Mouse (Mus musculus) myocyte (in vitro differentiated cells): ENCODE results near the gene Fkbp1a. TPM values are rescaled to one million over a fixed set of nuclear protein-coding genes. Genes with fewer than 3 reads are reported as not detected.

Experiments
- H3K27me3 ChIP-seq: one replicate; pipeline ENCODE4 v1.6.1; 2011; ENCODE audit not compliant: control insufficient read depth, insufficient read depth, insufficient read length
- H3K36me3 ChIP-seq: one replicate; pipeline ENCODE4 v1.6.1; 2011; ENCODE audit not compliant: control insufficient read depth, insufficient read depth
- H3K4me2 ChIP-seq: one replicate; pipeline ENCODE4 v1.6.1; 2011; ENCODE audit warnings: low read depth, control low read depth
- H3K4me3 ChIP-seq: one replicate; pipeline ENCODE4 v1.5.1; 2011; ENCODE audit warnings: mild to moderate bottlenecking, control low read depth, moderate library complexity
- H3K79me2 ChIP-seq: one replicate; pipeline ENCODE4 v1.6.1; 2011; ENCODE audit not compliant: control insufficient read depth, insufficient read depth
- H3ac ChIP-seq: one replicate; pipeline ENCODE4 v1.6.1; 2011; ENCODE audit not compliant: control insufficient read depth, insufficient read length
- CEBPB ChIP-seq: IDR thresholded peaks from 2 replicates; pipeline ENCODE4 v1.6.1; 2011; ENCODE audit warnings: mild to moderate bottlenecking, moderate library complexity; ENCODE audit not compliant: poor library complexity, insufficient read depth, severe bottlenecking
- E2F4 ChIP-seq: IDR thresholded peaks from one replicate; pipeline ENCODE4 v1.6.1; 2011; ENCODE audit warnings: mild to moderate bottlenecking, control low read depth, moderate library complexity; ENCODE audit not compliant: insufficient read depth
- MAX ChIP-seq: IDR thresholded peaks from one replicate; pipeline ENCODE4 v1.6.1; 2011; ENCODE audit warnings: low read depth, mild to moderate bottlenecking, control low read depth
- MYOD1 ChIP-seq, 3 experiments: IDR thresholded peaks; one replicate each; pipeline ENCODE4 v1.6.1; 2011; ENCODE audit warnings: control low read depth in 2 of 3, low read depth in 2 of 3, mild to moderate bottlenecking in 2 of 3, moderate library complexity in 1 of 3; ENCODE audit not compliant: insufficient read length in 2 of 3, control insufficient read depth in 1 of 3
- MYOG ChIP-seq, 3 experiments: IDR thresholded peaks; one replicate each; pipeline ENCODE4 v1.6.1; 2011; ENCODE audit warnings: control low read depth in 2 of 3, low read depth in 2 of 3, mild to moderate bottlenecking in 2 of 3; ENCODE audit not compliant: insufficient read length in 2 of 3, control insufficient read depth in 1 of 3, insufficient read depth in 1 of 3
- POLR2A ChIP-seq: IDR thresholded peaks from one replicate; pipeline ENCODE4 v1.6.1; 2011; ENCODE audit warnings: low read depth, mild to moderate bottlenecking, control low read depth, moderate library complexity; ENCODE audit not compliant: insufficient read length
- POLR2AphosphoS2 ChIP-seq: IDR thresholded peaks from one replicate; pipeline ENCODE4 v1.6.1; 2011; ENCODE audit warnings: low read depth, control low read depth; ENCODE audit not compliant: insufficient read length
- REST ChIP-seq: IDR thresholded peaks from one replicate; pipeline ENCODE4 v1.6.1; 2011; ENCODE audit warnings: mild to moderate bottlenecking, control low read depth, moderate library complexity; ENCODE audit not compliant: insufficient read depth, insufficient read length
- SRF ChIP-seq: IDR thresholded peaks from one replicate; pipeline ENCODE4 v1.6.1; 2011; ENCODE audit warnings: low read depth; ENCODE audit not compliant: control insufficient read depth, insufficient read length
- TCF12 ChIP-seq: IDR thresholded peaks from one replicate; pipeline ENCODE4 v1.6.1; 2011; ENCODE audit warnings: mild to moderate bottlenecking, control low read depth; ENCODE audit not compliant: poor library complexity, insufficient read depth, severe bottlenecking
- TCF3 ChIP-seq: IDR thresholded peaks from one replicate; pipeline ENCODE4 v1.6.1; 2011; ENCODE audit warnings: low read depth, control low read depth; ENCODE audit not compliant: insufficient read length
- USF1 ChIP-seq: IDR thresholded peaks from one replicate; pipeline ENCODE4 v1.6.1; 2011; ENCODE audit warnings: low read depth, mild to moderate bottlenecking, control low read depth, moderate library complexity
- polyA plus RNA-seq: library from polyadenylated mRNA; unstranded; fragments of >200 nt; fragmentation: generic; extraction: Trizol; gene quantifications from one replicate; pipeline ENCODE4 v1.2.1, GENCODE M21; 2012; ENCODE audit warnings: missing spikeins

Fkbp1a gene
- polyA plus RNA-seq, 1 experiment = 389 TPM

GRCm38 (mm10) chr2:151535961-151536617 lies 6.2 kb upstream of the Fkbp1a start:
- Histone ChIP-seq H3ac (no peak overlapping the region), H3K36me3 (no peaks in the 10 kb centered on the region), H3K79me2 (no peaks in the 10 kb centered on the region), H3K4me2 (peak overlapping the region; percentile 78), H3K27me3 (no peaks in the 10 kb centered on the region), H3K4me3 (no peak overlapping the region)
- TF ChIP-seq E2F4 = no peak
- TF ChIP-seq MAX = no peak
- TF ChIP-seq CEBPB = no peak
- no peak for TF ChIP-seq REST
- no peak for TF ChIP-seq SRF
- TF ChIP-seq POLR2AphosphoS2 = no peak
- no peak for TF ChIP-seq POLR2A
- TF ChIP-seq MYOG (IDR thresholded peaks at IDR 0.05; ENCODE audit: control insufficient read depth in 1 of 3, insufficient read depth in 1 of 3, insufficient read length in 2 of 3, low read depth in 2 of 3) = no peak
- no peak for TF ChIP-seq TCF12
- no peak for TF ChIP-seq TCF3
- TF ChIP-seq USF1 = no peak
- TF ChIP-seq MYOD1 (IDR thresholded peaks at IDR 0.05; ENCODE audit: control insufficient read depth in 1 of 3, insufficient read length in 2 of 3, low read depth in 2 of 3) = no peak

GRCm38 (mm10) chr2:151536618-151536974 lies 5.7 kb upstream of the Fkbp1a start:
- H3K79me2 ChIP-seq = no peaks in the 10 kb centered on the region
- no peaks in the 10 kb centered on the region for H3K36me3 ChIP-seq
- no peak overlapping the region for H3K4me3 ChIP-seq
- peak overlapping the region; percentile 78 for H3K4me2 ChIP-seq
- no peak for TF ChIP-seq MAX
- TF ChIP-seq POLR2A = no peak
- no peak for TF ChIP-seq E2F4
- no peak for TF ChIP-seq SRF
- no peak for TF ChIP-seq REST
- TF ChIP-seq TCF3 = no peak
- TF ChIP-seq CEBPB = no peak
- TF ChIP-seq MYOG (IDR thresholded peaks at IDR 0.05; ENCODE audit: control insufficient read depth in 1 of 3, insufficient read depth in 1 of 3, insufficient read length in 2 of 3, low read depth in 2 of 3) = no peak
- TF ChIP-seq MYOD1 (IDR thresholded peaks at IDR 0.05; ENCODE audit: control insufficient read depth in 1 of 3, insufficient read length in 2 of 3, low read depth in 2 of 3) = no peak
- no peak for TF ChIP-seq TCF12
- TF ChIP-seq USF1 = no peak
- no peak for TF ChIP-seq POLR2AphosphoS2
- H3ac ChIP-seq = no peak overlapping the region
- no peaks in the 10 kb centered on the region for H3K27me3 ChIP-seq

GRCm38 (mm10) chr2:151538646-151539045 lies 3.6 kb upstream of the Fkbp1a start:
- Histone ChIP-seq H3K36me3 (no peaks in the 10 kb centered on the region), H3K4me3 (no peak overlapping the region), H3K79me2 (peaks cover 8% of the 10 kb centered on the region), H3ac (no peak overlapping the region), H3K4me2 (no peak overlapping the region), H3K27me3 (no peaks in the 10 kb centered on the region)
- no peak for TF ChIP-seq MYOD1 (IDR thresholded peaks at IDR 0.05; ENCODE audit: control insufficient read depth in 1 of 3, insufficient read length in 2 of 3, low read depth in 2 of 3)
- TF ChIP-seq POLR2A = no peak
- no peak for TF ChIP-seq USF1
- TF ChIP-seq E2F4 = no peak
- TF ChIP-seq SRF = no peak
- no peak for TF ChIP-seq TCF3
- no peak for TF ChIP-seq MAX
- no peak for TF ChIP-seq REST
- no peak for TF ChIP-seq MYOG (IDR thresholded peaks at IDR 0.05; ENCODE audit: control insufficient read depth in 1 of 3, insufficient read depth in 1 of 3, insufficient read length in 2 of 3, low read depth in 2 of 3)
- TF ChIP-seq TCF12 = no peak

GRCm38 (mm10) chr2:151543063-151543895 lies 996 bp downstream of the Fkbp1a start:
- Histone ChIP-seq H3ac (peak overlapping the region; percentile 94), H3K79me2 (peaks cover 54% of the 10 kb centered on the region), H3K4me3 (peak overlapping the region; percentile 77), H3K4me2 (peak overlapping the region; percentile 82), H3K27me3 (no peaks in the 10 kb centered on the region), H3K36me3 (peaks cover 13% of the 10 kb centered on the region)
- peak; percentile 79 for TF ChIP-seq SRF
- no peak for TF ChIP-seq REST
- TF ChIP-seq MYOD1 (IDR thresholded peaks at IDR 0.05; ENCODE audit: control insufficient read depth in 1 of 3, insufficient read length in 2 of 3, low read depth in 2 of 3) = no peak
- no peak for TF ChIP-seq E2F4
- no peak for TF ChIP-seq CEBPB
- TF ChIP-seq TCF3 = no peak
- no peak for TF ChIP-seq USF1
- TF ChIP-seq POLR2A = peak; percentile 10
- no peak for TF ChIP-seq TCF12
- TF ChIP-seq POLR2AphosphoS2 = no peak
- no peak for TF ChIP-seq MYOG (IDR thresholded peaks at IDR 0.05; ENCODE audit: control insufficient read depth in 1 of 3, insufficient read depth in 1 of 3, insufficient read length in 2 of 3, low read depth in 2 of 3)
